Mouse (Mus musculus) left cerebral cortex, postnatal 25 days (tissue): Measurements from ENCODE around the gene Gm28038. TPM values are rescaled to one million over a fixed set of nuclear protein-coding genes. Genes with fewer than 3 reads are reported as not detected.

Experiments
- DNase-seq, 2 experiments: peaks; one replicate each; pipeline ENCODE4 v3.0.0; 2022; ENCODE audit warnings: low spot score in 2 of 2, mixed read lengths in 1 of 2
- intact Hi-C: fragments of 180-260 bp; cut with DNase I; formaldehyde crosslinking; loops from one replicate; pipeline ENCODE4 v1.15.1; 2025
- total RNA-seq, 2 experiments: library from RNA; stranded (reverse); gene quantifications; 2 replicates each; pipeline ENCODE4 v1.2.3; 2021

Gene Gm28038
- total RNA-seq, 2 experiments from 2014 or later, result 1.3 TPM; not detected in 1

DNA sequence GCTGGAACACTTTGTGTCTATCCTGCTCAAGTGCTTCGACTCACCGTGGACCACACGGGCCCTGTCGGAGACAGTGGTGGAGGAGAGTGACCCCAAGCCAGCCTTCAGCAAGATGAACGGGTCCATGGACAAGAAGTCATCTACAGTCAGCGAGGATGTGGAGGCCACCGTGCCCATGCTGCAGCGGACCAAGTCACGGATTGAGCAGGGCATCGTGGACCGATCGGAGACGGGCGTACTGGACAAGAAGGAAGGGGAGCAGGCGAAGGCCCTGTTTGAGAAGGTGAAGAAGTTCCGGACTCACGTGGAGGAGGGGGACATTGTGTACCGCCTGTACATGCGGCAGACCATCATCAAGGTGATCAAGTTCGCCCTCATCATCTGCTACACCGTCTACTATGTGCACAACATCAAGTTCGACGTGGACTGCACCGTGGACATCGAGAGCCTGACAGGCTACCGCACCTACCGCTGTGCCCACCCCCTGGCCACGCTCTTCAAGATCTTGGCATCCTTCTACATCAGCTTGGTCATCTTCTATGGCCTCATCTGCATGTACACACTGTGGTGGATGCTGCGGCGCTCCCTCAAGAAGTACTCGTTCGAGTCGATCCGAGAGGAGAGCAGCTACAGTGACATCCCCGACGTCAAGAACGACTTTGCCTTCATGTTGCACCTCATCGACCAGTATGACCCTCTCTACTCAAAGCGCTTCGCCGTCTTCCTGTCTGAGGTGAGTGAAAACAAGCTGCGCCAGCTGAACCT lies 25.0 kb upstream of the Gm28038 start:
- DNase-seq, result no peak
- intact Hi-C loops, result no loop called here

DNA sequence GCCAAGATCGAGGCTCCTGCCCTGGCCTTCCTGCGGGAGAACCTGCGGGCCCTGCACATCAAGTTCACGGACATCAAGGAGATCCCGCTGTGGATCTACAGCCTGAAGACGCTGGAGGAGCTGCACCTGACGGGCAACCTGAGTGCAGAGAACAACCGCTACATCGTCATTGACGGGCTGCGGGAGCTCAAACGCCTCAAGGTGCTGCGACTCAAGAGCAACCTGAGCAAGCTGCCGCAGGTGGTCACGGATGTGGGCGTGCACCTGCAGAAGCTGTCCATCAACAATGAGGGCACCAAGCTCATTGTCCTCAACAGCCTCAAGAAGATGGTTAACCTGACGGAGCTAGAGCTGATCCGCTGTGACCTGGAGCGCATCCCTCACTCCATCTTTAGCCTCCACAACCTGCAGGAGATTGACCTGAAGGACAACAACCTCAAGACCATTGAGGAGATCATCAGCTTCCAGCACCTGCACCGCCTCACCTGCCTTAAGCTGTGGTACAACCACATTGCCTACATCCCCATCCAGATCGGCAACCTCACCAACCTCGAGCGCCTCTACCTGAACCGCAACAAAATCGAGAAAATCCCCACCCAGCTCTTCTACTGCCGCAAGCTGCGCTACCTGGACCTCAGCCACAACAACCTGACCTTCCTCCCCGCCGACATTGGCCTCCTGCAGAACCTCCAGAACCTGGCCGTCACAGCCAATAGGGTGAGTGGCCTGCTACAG lies 24.1 kb upstream of the Gm28038 start:
- no peak for DNase-seq
- intact Hi-C loops, result no loop called here

DNA sequence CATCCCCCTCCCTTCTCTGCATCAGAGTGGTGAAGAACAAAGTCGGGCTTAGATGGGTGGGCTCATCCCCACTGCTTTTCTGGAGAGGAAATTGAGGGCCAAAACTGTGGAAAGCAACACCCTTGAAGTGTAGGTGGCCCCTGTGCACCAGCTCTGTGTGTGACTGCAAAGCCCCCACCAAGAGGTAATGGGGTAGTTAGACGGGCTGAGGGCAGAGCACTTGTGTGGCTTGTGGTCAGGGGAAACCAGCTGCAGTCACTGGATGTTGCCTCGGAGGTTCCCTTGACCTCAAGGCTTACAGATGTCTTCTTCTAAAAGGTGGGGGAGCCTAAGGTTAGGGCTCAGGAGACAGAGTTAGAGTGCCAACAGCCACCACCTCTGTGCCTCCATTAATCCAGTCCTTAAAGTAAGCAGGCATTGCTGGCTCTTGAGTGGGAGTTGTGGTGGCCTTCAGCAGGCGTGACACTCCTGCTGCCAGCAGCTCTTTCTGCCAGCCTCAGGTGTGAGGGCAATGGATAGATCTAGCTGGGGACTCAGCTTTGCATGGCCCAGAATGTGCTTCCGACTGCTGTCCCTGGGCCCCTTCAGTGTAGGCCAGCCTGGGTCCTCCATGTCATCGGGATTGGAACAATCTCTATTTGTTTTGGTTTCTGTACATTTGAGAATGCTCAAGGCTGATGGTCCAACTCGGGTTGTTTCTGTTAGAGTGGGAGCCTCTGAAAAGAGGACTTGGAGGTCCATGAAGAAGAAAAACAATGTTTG lies 23.0 kb upstream of the Gm28038 start:
- intact Hi-C loops, result no loop called here
- no peak for DNase-seq

DNA sequence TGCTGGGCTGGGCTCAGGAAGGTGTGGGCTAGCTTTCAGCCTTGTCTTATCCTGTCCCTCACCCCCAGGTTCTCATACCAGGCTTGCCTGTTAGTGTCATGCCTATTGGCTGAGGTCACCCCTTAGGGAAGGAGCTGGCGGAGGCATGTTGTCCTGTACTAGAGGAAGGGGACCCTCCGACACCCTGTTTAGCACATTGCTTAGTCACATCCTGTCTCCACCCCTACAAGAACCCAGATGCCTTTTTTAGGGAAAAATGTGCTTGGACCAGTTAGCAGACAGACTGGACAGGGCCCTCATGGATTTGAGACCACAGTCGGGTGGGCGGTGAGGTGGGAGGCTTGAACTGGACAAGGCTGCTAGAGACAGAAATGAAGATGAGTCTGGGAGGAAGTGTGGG lies 22.2 kb upstream of the Gm28038 start:
- DNase-seq, result no peak
- intact Hi-C loops, result no loop called here

DNA sequence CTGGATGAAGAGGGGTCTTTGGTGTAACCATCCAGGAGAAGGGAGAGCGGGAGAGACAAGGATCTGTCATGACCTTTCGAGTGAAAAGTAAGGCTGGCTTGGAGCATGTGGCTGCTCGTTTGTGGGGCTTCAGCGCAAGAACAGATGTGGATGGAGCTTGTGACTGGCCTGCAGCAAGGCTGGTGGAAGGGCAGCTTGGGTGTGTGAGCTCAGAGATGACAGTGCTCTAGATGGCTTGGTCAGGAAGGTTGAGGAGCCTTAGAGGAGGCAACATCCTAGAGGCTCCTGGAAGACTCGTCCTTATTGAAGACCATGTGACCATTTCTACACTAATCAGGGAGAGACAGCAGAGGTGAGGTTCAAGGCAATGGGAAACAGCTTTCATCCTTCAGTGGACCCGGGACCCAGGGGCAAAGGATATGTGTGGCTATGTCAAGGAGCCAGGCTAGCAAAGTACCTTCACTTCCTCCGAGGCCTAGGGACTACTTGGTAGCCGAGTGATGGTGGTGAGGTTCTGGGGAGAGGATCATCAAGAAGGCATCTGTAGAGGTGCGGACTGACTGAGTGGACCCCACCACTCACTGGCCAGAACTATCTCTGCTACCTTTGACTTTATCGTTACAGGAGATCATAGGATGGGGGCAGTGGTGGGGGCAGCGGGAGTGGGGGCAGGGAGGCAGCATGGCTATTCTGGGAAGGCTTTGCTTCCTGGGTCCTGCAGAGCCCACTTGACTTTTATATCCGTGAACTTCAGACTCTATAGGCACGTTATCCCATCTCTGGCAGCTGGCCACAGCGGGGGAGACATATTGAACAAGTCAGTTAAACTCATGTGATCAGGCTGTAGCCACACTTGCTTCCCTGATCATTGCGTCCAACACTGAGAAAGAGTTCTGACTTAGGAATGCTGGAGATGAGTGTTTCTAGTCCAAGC lies 21.4 kb upstream of the Gm28038 start:
- intact Hi-C loops, result no loop called here
- no peak for DNase-seq

DNA sequence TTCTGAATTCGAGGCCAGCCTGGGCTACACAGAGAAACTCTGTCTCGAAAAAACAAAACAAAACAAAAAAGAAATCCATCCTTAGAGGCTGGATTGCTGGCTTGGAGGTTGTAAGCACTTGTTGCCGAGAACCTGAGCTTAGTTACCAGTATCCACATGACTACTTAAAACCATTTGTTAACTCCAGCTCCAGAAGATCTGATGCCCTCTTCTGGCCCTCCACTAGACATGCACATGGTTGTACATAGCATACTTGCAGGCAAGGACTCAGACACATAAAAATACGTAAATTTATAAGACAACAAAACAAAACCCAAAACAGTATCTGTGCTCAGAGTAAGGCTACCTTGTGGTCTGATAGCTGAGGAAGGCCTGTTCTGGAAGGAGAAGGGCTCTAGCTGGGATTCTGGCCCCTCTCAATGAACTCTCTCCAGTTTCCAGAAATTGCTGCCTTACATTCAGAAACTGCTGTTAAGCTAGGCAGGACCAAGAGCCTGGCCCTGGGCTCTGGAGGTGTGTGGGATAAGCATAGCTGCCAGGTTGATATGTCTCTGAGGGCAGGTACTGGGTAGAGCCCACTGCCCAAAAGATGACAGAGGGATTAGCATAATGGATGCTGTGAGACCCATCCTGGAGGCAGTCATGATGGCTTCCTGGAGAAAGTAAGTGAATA lies 19.6 kb upstream of the Gm28038 start:
- intact Hi-C loops, result no loop called here
- DNase-seq, result no peak

DNA sequence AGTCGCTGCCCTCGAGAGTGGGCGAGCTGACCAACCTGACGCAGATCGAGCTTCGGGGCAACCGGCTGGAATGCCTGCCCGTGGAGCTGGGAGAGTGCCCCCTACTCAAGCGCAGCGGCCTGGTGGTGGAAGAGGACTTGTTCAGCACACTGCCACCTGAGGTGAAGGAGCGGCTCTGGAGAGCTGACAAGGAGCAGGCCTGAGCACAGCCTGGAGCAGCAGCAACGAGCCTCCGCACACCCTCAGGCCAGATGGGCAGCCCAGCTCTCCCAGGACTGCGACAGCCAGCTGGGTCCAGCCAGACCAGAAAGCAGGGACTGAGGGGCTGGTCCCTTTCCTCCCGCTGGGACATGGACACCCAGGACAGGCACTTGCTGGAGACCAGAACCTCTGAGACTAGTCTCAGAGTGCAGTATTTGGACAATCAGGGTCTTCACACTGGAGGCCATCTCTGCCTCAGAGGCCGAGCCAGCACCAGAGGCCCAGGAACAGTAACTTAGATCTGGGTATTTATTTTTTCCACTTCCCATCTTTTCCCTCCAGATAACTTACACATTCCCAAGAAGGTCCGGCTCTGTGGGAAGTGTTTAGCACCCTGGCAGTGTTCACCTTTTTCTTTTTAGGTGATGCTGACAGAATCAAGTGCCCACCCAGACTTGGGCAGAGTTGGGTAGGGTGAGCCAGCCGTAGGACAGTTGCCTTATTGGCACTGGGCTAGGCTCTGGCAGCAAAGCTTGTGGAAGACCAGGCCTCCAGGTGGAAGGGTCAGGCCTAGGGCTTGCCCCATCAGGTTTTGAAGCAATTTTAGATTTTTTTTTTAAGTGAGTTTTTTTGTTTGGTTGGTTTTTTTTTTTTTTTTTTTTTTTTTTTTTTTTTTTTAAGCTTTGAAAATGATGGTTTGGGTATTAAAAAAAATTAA lies 18.7 kb upstream of the Gm28038 start:
- intact Hi-C loops, result no loop called here
- DNase-seq, result no peak

DNA sequence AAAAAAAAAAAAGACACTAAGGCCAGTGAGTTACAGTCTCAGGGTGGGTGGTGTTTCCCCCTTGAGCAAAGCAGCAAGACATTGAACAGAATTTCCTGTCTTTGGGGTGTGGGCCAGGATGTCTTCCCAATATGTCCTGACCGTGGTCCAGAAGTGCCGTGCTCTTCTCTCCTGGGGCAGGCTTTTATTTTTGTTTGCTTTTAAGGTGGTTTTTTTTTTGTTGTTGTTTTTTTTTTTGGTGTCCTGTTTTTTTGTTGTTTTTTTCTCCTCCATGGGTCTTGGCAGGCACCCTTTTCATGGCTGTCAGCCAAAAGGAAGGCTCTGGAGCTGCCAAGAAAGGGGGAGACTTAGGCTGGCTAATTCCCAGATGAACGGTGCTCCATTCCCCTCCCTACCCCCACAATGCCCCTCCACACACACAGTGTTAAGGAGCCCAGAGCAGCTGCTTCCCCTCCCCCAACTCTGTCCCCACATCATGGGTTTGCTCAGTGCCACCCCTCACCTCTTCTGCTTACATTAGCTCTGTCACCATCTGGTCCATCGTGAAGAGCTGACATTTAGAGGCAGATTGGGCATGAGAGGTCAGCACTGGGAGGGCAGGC lies 17.9 kb upstream of the Gm28038 start:
- intact Hi-C loops, result no loop called here
- peak; percentile 49 to 64 for DNase-seq

DNA sequence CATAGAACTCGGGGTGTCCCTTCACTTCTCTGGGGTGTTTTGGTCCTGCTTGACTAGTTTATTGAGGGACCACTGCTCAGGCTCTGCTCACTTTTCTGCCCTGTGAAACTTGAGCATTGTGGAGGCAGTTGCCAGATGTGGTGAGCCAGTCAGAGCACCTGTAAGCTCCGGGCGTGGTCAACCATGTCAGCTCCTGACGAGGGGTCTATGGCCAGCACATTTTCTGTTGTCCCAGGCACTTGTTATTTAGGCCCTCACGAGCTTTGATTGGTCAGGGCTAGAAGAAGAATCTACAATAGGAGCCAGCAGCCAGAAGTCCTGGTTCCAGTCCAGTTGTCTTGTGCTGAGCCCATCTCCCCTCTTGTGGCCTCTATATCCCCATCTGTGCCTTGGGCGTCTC lies 17.0 kb upstream of the Gm28038 start:
- intact Hi-C loops, result no loop called here
- no peak for DNase-seq

DNA sequence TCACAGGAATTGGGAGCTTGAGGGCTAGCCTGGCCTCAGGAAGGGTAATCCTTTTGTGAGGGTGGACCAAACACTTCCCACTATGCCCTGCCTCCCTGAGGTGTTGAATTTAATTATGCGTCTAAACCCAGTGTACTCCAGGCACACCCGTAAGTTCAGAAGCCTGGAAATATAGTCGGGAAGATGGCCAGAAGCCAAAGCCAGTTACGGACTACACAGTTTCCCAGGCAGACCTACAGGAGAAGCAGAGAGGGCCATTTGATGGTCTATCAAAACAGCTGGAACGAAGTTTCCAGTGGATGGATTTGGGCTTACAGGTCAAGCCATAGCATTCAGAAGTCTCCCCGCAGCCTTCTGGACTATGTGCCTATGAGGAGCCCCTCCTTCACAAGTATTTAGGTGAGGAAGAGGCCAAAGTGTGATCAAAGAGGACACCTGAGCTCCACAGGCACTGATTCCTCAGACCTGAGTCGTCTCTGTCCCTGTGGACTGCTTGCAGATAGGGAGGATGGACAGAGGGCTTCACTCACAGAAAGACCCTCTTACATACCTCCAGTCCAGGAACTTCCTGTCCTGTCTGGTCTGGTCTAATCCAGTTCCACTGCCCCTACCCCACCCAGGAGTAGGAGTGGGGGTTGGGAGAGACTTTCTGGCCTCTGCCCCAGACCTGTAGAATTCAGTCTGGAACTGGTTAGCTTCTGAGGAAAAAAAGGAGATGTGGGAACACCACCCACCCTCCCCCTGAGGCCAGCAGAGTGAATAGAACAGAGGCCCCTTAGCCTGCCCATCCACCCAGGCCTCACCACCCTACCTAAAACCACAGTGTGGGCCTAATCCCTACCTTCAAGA lies 15.9 kb upstream of the Gm28038 start:
- DNase-seq, result no peak
- intact Hi-C loops, result no loop called here

DNA sequence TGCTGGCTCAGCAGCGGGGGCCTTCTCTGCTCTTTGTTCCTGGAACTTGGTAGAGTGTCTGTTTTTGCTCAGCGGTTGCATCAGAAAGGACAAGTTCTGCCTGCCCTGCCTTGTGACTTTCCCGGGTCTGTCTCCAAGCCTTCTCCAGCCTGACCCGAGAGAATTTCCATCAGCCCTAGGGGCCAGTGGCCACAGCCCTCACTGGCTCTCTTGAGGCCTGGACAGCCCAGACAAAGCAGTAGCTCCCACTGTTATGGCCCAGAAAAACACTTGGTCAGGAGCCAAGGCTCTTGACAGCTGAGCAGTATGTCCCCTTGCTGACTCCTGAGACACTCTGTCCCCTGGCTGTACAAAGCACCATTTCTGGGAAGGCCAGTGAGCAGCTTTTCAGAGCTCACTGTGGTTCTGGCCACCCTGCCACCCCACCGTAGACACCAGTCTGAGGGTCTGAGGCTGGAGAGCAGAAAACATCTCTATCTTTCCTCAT lies 15.0 kb upstream of the Gm28038 start, which contains the start of gene Phyhd1:
TSS of gene Phyhd1 (plus strand) at position 437 of the 487 bp plus-strand sequence.
- intact Hi-C loops, result no loop called here
- peak; percentile 62 to 67 for DNase-seq

DNA sequence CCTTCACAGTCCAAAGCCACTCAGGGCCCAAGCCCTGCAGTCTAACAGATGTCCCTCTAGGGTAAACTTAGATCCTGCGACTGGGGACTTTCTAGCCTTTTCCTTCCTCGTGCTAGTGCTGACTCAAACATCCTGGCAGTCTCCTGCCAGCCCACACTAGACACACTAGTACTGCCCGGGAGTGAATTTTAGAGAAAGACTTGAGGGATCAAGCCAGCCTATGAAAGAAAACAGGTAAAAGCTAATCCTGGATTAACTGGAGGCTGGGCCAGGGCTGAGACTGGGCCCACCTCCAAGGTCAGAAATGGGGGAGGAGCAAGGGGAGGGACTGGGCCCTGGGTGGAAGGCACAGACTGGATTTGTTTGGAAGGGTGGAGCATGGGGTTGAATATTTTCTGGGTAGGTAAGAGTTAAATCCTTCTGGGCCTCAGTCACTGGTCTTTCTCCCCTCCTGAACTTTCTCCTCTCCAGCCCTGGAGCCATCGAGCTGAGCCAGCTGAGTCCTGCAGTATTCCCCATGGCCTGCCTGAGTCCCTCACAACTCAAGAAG lies 14.4 kb upstream of the Gm28038 start:
- peak; percentile 45 to 78 for DNase-seq
- intact Hi-C loops, result no loop called here

DNA sequence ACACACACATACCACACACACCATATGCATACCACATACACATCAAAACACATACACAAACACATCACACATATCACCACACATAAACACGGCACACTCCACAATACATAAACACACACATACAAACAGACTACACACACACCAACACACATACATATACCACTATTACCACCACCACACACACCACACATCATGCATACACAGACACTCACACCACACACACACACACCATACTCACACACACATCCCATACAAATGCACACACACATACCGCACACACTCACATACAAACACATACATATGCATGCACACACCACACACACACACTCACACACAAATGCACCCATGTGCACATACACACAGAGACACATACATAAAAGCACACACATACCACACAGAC lies 13.4 kb upstream of the Gm28038 start:
- intact Hi-C loops, result no loop called here
- no peak for DNase-seq

DNA sequence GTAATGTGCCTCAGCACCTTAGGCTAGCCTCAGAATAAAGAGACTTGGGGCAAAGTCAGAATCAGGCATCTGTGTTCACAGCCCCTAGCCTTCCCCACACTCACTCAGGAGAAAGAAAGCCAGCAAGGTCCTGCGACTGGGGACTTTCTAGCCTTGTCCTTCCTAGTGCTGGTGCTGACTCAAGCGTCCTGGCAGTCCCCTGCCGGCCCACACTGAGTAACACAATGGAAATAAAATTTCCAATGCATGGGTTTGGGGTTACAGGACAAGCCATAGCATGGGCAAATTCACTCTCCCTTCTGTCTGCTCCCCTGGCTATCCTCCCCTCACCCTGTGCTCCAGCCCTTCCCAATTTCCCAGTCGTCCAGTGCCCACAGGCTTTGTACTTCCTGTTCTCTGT lies 12.5 kb upstream of the Gm28038 start:
- intact Hi-C loops, result no loop called here
- no peak for DNase-seq

DNA sequence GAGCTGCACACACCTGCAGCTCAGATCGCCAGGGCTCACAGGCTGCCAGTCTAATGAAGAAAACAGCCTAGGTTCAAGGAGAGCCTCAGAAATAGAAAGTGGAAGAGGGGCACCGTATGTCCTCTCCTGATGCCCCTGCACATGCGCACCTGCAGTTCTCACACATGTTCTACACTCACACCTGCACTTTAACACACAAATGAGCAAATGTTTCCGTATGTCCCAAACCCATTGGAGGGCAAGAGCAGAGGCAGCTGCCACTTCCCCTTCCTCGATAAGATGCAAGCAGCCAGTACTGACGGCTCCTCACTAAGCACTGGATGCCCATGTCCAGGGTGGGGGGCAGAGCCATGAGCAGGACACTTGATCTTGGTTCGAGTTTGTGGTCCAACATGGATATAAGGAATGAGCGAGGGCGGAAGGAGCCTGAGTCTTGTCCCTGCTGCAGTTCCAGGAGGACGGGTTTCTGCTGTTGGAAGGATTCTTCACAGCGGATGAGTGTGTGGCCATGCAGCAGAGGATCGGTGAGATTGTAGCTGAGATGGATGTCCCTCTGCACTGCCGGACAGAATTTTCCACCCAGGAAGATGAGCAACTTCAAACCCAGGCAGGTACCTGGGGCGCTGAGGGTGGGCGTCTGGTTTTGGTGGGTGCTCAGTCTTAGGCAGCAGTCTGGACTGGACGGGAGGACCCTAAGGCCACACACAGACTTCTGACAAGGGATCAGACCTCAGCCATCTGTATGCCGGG lies 11.4 kb upstream of the Gm28038 start:
- intact Hi-C loops, result no loop called here
- DNase-seq, result no peak
